Mouse (Mus musculus) forebrain, embryonic 15.5 days (tissue): ENCODE measurements around the gene Acvr1. TPM values are rescaled to one million over a fixed set of nuclear protein-coding genes. Genes with fewer than 3 reads are reported as not detected.
A peak's percentile ranks its signal among the peaks of the same experiment; 100 is the strongest.

Experiments used
- ATAC-seq: fragments of 200-750 bp; cut with Nextera tagmentation; replicated peaks from 2 replicates; pipeline ENCODE4 v1.8.0; 2017; ENCODE audit warnings: mild to moderate bottlenecking, moderate TSS enrichment, moderate library complexity
- H3K27ac ChIP-seq: fragments of 300-500 bp; sonication (generic); replicated peaks from 2 replicates; pipeline ENCODE4 v1.5.1; 2015; ENCODE audit warnings: mild to moderate bottlenecking, inconsistent platforms
- H3K27me3 ChIP-seq: fragments of 300-500 bp; sonication (generic); 2 replicates; pipeline ENCODE4 v1.6.1; 2015; ENCODE audit warnings: inconsistent platforms
- H3K36me3 ChIP-seq: fragments of 300-500 bp; sonication (generic); 2 replicates; pipeline ENCODE4 v1.6.1; 2015; ENCODE audit warnings: mild to moderate bottlenecking, inconsistent platforms
- H3K4me1 ChIP-seq: fragments of 300-500 bp; sonication (generic); 2 replicates; pipeline ENCODE4 v1.6.1; 2015; ENCODE audit warnings: inconsistent platforms
- H3K4me2 ChIP-seq: fragments of 300-500 bp; sonication (generic); replicated peaks from 2 replicates; pipeline ENCODE4 v1.6.1; 2015; ENCODE audit warnings: mild to moderate bottlenecking, inconsistent platforms
- H3K4me3 ChIP-seq: fragments of 300-500 bp; sonication (generic); 2 replicates; pipeline ENCODE4 v1.5.1; 2015; ENCODE audit warnings: mild to moderate bottlenecking, inconsistent platforms
- H3K9ac ChIP-seq: fragments of 300-500 bp; sonication (generic); replicated peaks from 2 replicates; pipeline ENCODE4 v1.6.1; 2015; ENCODE audit warnings: mild to moderate bottlenecking, inconsistent platforms
- H3K9me3 ChIP-seq: fragments of 300-500 bp; sonication (generic); 2 replicates; pipeline ENCODE4 v1.6.1; 2016; ENCODE audit warnings: inconsistent platforms
- WGBS: fragments of 180-500 bp; shearing (Covaris S2); methylation state at CpG from one replicate; pipeline ENCODE4 v1.1.7; 2015; ENCODE audit warnings: mixed read lengths; 5-methylcytosine and 5-hydroxymethylcytosine counted together
- polyA plus RNA-seq: library from polyadenylated mRNA; unstranded; fragments of >200 nt; fragmentation: Nextera tagmentation; extraction: Ambion mirVana; gene quantifications from 2 replicates; pipeline ENCODE4 v1.2.1, GENCODE M21; 2015

The Acvr1 gene
- polyA plus RNA-seq, 1 experiment from 2014 or later, result 7.9 TPM

GRCm38 (mm10) chr2:58418109-58418508 lies 148.8 kb downstream of the Acvr1 start:
- Histone ChIP-seq H3K9me3 (no peaks in the 10 kb centered on the region), H3K27me3 (no peaks in the 10 kb centered on the region), H3K36me3 (no peaks in the 10 kb centered on the region), H3K9ac (no peak overlapping the region), H3K4me1 (no peaks in the 10 kb centered on the region), H3K27ac (no peak overlapping the region), H3K4me2 (no peak overlapping the region), H3K4me3 (no peak overlapping the region)
- WGBS, result 85% methylated on average over 1 of the region's 1 CpGs
- no peak for ATAC-seq

- no peak overlapping the region for H3K4me3 ChIP-seq
- H3K9me3 ChIP-seq, result no peaks in the 10 kb centered on the region
- H3K27me3 ChIP-seq, result no peaks in the 10 kb centered on the region
- no peaks in the 10 kb centered on the region for H3K4me1 ChIP-seq
- H3K4me2 ChIP-seq, result no peak overlapping the region
- H3K36me3 ChIP-seq, result no peaks in the 10 kb centered on the region
- H3K9ac ChIP-seq, result no peak overlapping the region
- 85% methylated on average over 9 of the region's 9 CpGs for WGBS
- ATAC-seq, result no peak
- no peak overlapping the region for H3K27ac ChIP-seq
Measured at GRCm38 (mm10) chr2:58417684-58418083, 149.3 kb downstream of the Acvr1 start.

- Histone ChIP-seq H3K36me3 (no peaks in the 10 kb centered on the region), H3K9ac (no peak overlapping the region), H3K4me1 (no peaks in the 10 kb centered on the region), H3K4me2 (no peak overlapping the region), H3K27me3 (no peaks in the 10 kb centered on the region), H3K27ac (no peak overlapping the region), H3K9me3 (no peaks in the 10 kb centered on the region), H3K4me3 (no peak overlapping the region)
- ATAC-seq, result no peak
Measured at GRCm38 (mm10) chr2:58415037-58415436, 151.9 kb downstream of the Acvr1 start.

DNA sequence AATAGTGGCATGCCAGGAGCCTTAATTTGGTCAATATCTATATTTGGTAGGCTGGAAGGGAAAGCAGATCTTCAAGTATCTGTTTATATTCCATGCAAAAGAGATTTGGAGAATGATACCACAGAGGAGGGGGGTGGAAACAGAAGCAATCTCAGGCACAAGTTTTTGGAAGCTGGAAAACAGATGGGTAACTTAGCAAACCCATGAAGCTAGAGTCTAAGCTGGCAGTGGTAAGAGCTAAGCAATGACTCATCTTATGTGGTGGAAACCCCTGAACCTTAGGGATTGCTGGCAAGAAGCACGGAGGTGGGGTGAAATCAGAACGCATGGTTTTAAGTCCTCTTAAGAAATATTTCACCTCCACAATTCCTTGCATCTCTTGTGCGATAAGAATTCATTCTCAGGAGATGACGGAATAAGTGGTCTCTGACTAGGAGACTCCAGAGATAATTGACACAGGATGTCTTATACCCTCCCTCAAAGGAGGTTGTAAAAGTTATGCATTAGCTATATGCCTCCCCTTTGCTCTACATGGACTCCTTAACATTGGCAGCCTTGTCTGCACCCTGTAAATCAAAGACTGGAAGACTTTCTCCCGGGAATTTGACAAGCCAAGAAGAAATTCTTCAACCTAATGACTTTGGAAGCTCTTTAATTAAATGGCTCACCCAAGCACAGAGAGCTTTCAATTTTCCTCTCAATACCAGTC lies 157.9 kb downstream of the Acvr1 start:
- 81% methylated on average over 5 of the region's 5 CpGs for WGBS
- Histone ChIP-seq H3K27ac (no peak overlapping the region), H3K4me1 (no peaks in the 10 kb centered on the region), H3K4me2 (no peak overlapping the region), H3K4me3 (no peak overlapping the region), H3K27me3 (no peaks in the 10 kb centered on the region), H3K9me3 (no peaks in the 10 kb centered on the region), H3K36me3 (no peaks in the 10 kb centered on the region), H3K9ac (no peak overlapping the region)
- ATAC-seq, result no peak

DNA sequence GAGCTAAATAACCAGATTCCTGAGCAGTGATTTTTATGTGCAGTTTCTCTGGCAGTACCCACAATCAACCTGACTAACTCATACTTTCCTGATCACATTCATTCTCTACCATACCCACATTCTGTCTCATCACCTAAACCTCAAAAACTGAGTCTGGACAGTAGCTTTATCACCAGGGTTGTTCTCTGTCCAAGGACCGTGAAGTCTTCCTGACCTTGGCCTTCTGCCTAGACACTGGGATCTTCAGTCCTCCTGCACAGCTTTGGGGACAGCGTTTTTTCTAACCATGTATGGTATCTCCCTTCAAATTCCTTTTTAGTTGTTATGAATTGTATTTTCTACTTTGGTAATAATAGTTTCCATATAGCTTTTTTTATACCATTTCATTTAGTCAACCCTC lies 163.5 kb downstream of the Acvr1 start:
- WGBS, result 89% methylated on average over 2 of the region's 2 CpGs
- H3K9ac ChIP-seq, result no peak overlapping the region
- no peak for ATAC-seq

DNA sequence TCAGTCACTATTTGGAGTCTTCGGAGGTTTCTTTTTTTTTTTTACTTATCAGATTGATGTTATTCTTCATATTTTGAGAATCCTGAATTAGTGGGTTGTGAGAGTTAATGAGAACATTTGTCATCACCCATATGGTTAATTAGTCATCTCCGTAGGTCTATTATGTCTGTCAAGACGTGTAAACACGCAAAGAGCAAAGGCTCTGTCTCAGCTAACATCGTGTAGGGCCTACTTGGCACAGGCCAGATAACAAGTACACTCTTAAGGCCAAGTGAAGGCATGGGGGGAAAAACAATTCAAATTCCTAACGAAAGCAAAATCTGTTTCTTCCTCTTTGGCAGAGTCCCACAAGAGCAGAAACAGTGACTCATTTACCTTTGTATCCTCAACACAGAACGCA lies 178.4 kb downstream of the Acvr1 start:
- Histone ChIP-seq H3K4me3 (no peak overlapping the region), H3K4me2 (no peak overlapping the region), H3K27ac (no peak overlapping the region), H3K4me1 (no peaks in the 10 kb centered on the region), H3K9ac (no peak overlapping the region), H3K36me3 (no peaks in the 10 kb centered on the region), H3K27me3 (no peaks in the 10 kb centered on the region), H3K9me3 (no peaks in the 10 kb centered on the region)
- WGBS, result 50% methylated on average over 7 of the region's 7 CpGs
- ATAC-seq, result peak; percentile 64; the same call in 1 of the 2 replicates

More for the DNA sequence above, 163.5 kb downstream of the Acvr1 start:
- H3K4me2 ChIP-seq, result no peak overlapping the region
- no peaks in the 10 kb centered on the region for H3K36me3 ChIP-seq
- H3K4me1 ChIP-seq, result no peaks in the 10 kb centered on the region
- no peak overlapping the region for H3K27ac ChIP-seq
- no peak overlapping the region for H3K4me3 ChIP-seq
- H3K27me3 ChIP-seq, result no peaks in the 10 kb centered on the region
- no peaks in the 10 kb centered on the region for H3K9me3 ChIP-seq

- H3K27ac ChIP-seq, result peak overlapping the region; percentile 51
- no peak; the same call in 1 of the 2 replicates for ATAC-seq
Measured at GRCm38 (mm10) chr2:58380020-58380419, 186.9 kb downstream of the Acvr1 start.

GRCm38 (mm10) chr2:58379475-58379874 lies 187.5 kb downstream of the Acvr1 start:
- Histone ChIP-seq H3K9me3 (0 out of 2 replicates have a peak, but pooled peaks cover 2% of the 10 kb centered on the region), H3K4me2 (no peak overlapping the region), H3K36me3 (no peaks in the 10 kb centered on the region), H3K9ac (no peak overlapping the region), H3K4me1 (peaks cover 23% of the 10 kb centered on the region), H3K27me3 (no peaks in the 10 kb centered on the region), H3K4me3 (no peak overlapping the region), H3K27ac (peak overlapping the region; percentile 51)
- WGBS, result 13% methylated on average over 1 of the region's 1 CpGs
- ATAC-seq, result peak; percentile 80; the same call in 1 of the 2 replicates

More at GRCm38 (mm10) chr2:58380020-58380419, 186.9 kb downstream of the Acvr1 start:
- 48% methylated on average over 5 of the region's 5 CpGs for WGBS
- Histone ChIP-seq H3K36me3 (no peaks in the 10 kb centered on the region), H3K4me2 (no peak overlapping the region), H3K27me3 (no peaks in the 10 kb centered on the region), H3K4me1 (peaks cover 23% of the 10 kb centered on the region), H3K9me3 (0 out of 2 replicates have a peak, but pooled peaks cover under 1% of the 10 kb centered on the region), H3K4me3 (no peak overlapping the region), H3K9ac (no peak overlapping the region)

GRCm38 (mm10) chr2:58377417-58378130 lies 189.4 kb downstream of the Acvr1 start:
- Histone ChIP-seq H3K36me3 (no peaks in the 10 kb centered on the region), H3K4me3 (no peak overlapping the region), H3K27me3 (no peaks in the 10 kb centered on the region), H3K9me3 (0 out of 2 replicates have a peak, but pooled peaks cover 2% of the 10 kb centered on the region), H3K9ac (no peak overlapping the region), H3K4me1 (peaks cover 23% of the 10 kb centered on the region), H3K4me2 (no peak overlapping the region), H3K27ac (no peak overlapping the region)
- ATAC-seq, result no peak
- 29% methylated on average over 9 of the region's 9 CpGs for WGBS

GRCm38 (mm10) chr2:58366196-58366595 lies 200.8 kb downstream of the Acvr1 start:
- 64% methylated on average over 3 of the region's 3 CpGs for WGBS
- no peaks in the 10 kb centered on the region for H3K27me3 ChIP-seq
- H3K4me2 ChIP-seq, result no peak overlapping the region
- ATAC-seq, result no peak
- no peak overlapping the region for H3K9ac ChIP-seq
- no peak overlapping the region for H3K4me3 ChIP-seq
- H3K36me3 ChIP-seq, result no peaks in the 10 kb centered on the region
- no peaks in the 10 kb centered on the region for H3K9me3 ChIP-seq
- H3K27ac ChIP-seq, result no peak overlapping the region
- no peaks in the 10 kb centered on the region for H3K4me1 ChIP-seq

- no peak overlapping the region for H3K9ac ChIP-seq
- no peaks in the 10 kb centered on the region for H3K27me3 ChIP-seq
Measured at GRCm38 (mm10) chr2:58361361-58362046, 205.5 kb downstream of the Acvr1 start.

DNA sequence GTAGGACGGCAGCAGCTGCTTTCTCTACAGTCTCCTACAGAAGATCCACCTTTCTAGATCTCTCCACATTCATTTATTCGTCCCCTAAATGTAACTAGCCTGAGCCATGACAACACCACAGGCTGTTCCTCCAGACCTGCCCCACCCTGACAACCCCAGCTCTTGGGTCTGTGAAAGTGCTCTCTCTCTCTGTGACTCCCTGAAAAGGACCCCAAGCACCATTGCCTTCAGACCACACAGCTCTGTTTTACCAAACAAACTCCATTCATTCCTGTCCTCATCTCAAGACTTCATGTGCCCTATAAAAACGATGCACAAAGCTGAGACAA lies 208.9 kb downstream of the Acvr1 start:
- H3K27me3 ChIP-seq, result no peaks in the 10 kb centered on the region
- peak overlapping the region; percentile 100 for H3K4me2 ChIP-seq
- no peaks in the 10 kb centered on the region for H3K9me3 ChIP-seq
- H3K4me3 ChIP-seq, result peak overlapping the region; percentile 60
- H3K4me1 ChIP-seq, result peaks cover 13% of the 10 kb centered on the region
- no peak overlapping the region for H3K27ac ChIP-seq
- no peak; the same call in 1 of the 2 replicates for ATAC-seq
- H3K36me3 ChIP-seq, result no peaks in the 10 kb centered on the region
- 9% methylated on average over 3 of the region's 3 CpGs for whole genome bisulfite sequencing
- peak overlapping the region; percentile 56; the same call in 1 of the 2 replicates for H3K9ac ChIP-seq

More at GRCm38 (mm10) chr2:58361361-58362046, 205.5 kb downstream of the Acvr1 start:
- WGBS, result 95% methylated on average over 3 of the region's 3 CpGs
- H3K4me1 ChIP-seq, result peaks cover 13% of the 10 kb centered on the region
- ATAC-seq, result no peak
- no peak overlapping the region for H3K4me2 ChIP-seq
- no peak overlapping the region for H3K4me3 ChIP-seq
- no peak overlapping the region for H3K27ac ChIP-seq
- H3K9me3 ChIP-seq, result no peaks in the 10 kb centered on the region
- no peaks in the 10 kb centered on the region for H3K36me3 ChIP-seq
